Mouse (Mus musculus) liver, embryonic 14 days (tissue): ENCODE data around the gene Nid1. TPM values are rescaled to one million over a fixed set of nuclear protein-coding genes. Genes with fewer than 3 reads are reported as not detected.

Source experiments
- polyA plus RNA-seq: library from polyadenylated mRNA; depleted of rRNA; stranded (reverse); fragments of >200 nt; gene quantifications from 2 replicates; pipeline ENCODE4 v1.2.3, GENCODE M21; 2012; rRNA removed

Gene Nid1
- polyA plus RNA-seq, result 18.4 and 19.4 TPM in 2 replicates

GRCm38 (mm10) chr13:13437460-13438015, at the start of gene Nid1:
Gene Nid1 (plus strand): TSS chr13:13437551.

GRCm38 (mm10) chr13:13393228-13394095, 43.9 kb upstream of the Nid1 start, which contains the start of gene Gpr137b:
Gene Gpr137b (minus strand): TSS chr13:13394014.

Other genes starting within 250 kb of the Nid1 start
- gene Gpr137b, start 43.5 kb upstream of the Nid1 start, polyA plus RNA-seq, result 2.1 and 3.2 TPM in 2 replicates
- 1.5 and 2.6 TPM in 2 replicates for gene Lyst, start 152.8 kb downstream of the Nid1 start, polyA plus RNA-seq